Mouse (Mus musculus) bone marrow, adult 2 months (tissue): Measurements from ENCODE around the gene Gnb1. TPM values are rescaled to one million over a fixed set of nuclear protein-coding genes. Genes with fewer than 3 reads are reported as not detected.
"Not testable (repeated sequence)": the region's sequence is repeated elsewhere in the genome, so short reads cannot be mapped to it uniquely, and the experiment has no call there.

ENCODE experiments used
- H3K27ac ChIP-seq: fragments of 200-500 bp; 2 replicates; pipeline ENCODE4 v1.5.1; 2012; ENCODE audit warnings: low read depth, mild to moderate bottlenecking, control low read depth, inconsistent platforms, low read length; ENCODE audit not compliant: control insufficient read depth, poor library complexity, insufficient read depth
- H3K4me1 ChIP-seq: fragments of 200-500 bp; 2 replicates; pipeline ENCODE4 v1.6.1; 2011; ENCODE audit warnings: low read length; ENCODE audit not compliant: control insufficient read depth, insufficient read depth
- H3K4me3 ChIP-seq: fragments of 200-500 bp; replicated peaks from 2 replicates; pipeline ENCODE3; 2011; ENCODE audit warnings: mild to moderate bottlenecking, low read depth, low read length, control low read depth; ENCODE audit not compliant: control insufficient read depth
- CTCF ChIP-seq: fragments of 200-500 bp; IDR thresholded peaks from 2 replicates; pipeline ENCODE4 v1.5.1; 2011; ENCODE audit warnings: low read length, control low read depth; ENCODE audit not compliant: control insufficient read depth, insufficient read depth
- POLR2A ChIP-seq: fragments of 200-500 bp; IDR thresholded peaks from 2 replicates; pipeline ENCODE4 v1.6.1; 2011; ENCODE audit warnings: low read depth, mild to moderate bottlenecking, control low read depth, low read length, borderline replicate concordance; ENCODE audit not compliant: control insufficient read depth
- WGBS: fragments of 180-500 bp; shearing (Covaris S2); methylation state at CpG from one replicate; pipeline ENCODE4 v1.1.7; 2018; 5-methylcytosine and 5-hydroxymethylcytosine counted together
- polyA plus RNA-seq: library from polyadenylated mRNA; stranded (reverse); fragments of >200 nt; gene quantifications from 2 replicates; pipeline ENCODE4 v1.2.4, GENCODE M21; 2011; ENCODE audit warnings: low replicate concordance; ENCODE audit not compliant: missing spikeins, insufficient read depth, insufficient read length

Gnb1 gene
- polyA plus RNA-seq, 1 experiment: 115 TPM

GRCm38 (mm10) chr4:155563400-155564231, 72.5 kb downstream of the Gnb1 start:
- peak overlapping the region; percentile 94 for H3K27ac ChIP-seq
- TF ChIP-seq POLR2A: peak; percentile 43; the same call in 1 of the 2 replicates
- TF ChIP-seq CTCF: peak; percentile 60
- WGBS: under 1% methylated on average over 69 of the region's 69 CpGs
- H3K4me1 ChIP-seq: peaks cover 13% of the 10 kb centered on the region; the same call in 1 of the 2 replicates
- peak overlapping the region; percentile 69 for H3K4me3 ChIP-seq

- 12% methylated on average over 20 of the region's 20 CpGs for WGBS
- TF ChIP-seq CTCF: no peak
- no peak for TF ChIP-seq POLR2A
- Histone ChIP-seq H3K4me3 (peak overlapping the region; percentile 69), H3K4me1 (peaks cover 13% of the 10 kb centered on the region; the same call in 1 of the 2 replicates), H3K27ac (peak overlapping the region; percentile 94)
Measured at GRCm38 (mm10) chr4:155564315-155565069, 73.3 kb downstream of the Gnb1 start.

- WGBS: 85% methylated on average over 8 of the region's 8 CpGs
- peaks cover 3% of the 10 kb centered on the region; the same call in 1 of the 2 replicates for H3K4me1 ChIP-seq
Measured at GRCm38 (mm10) chr4:155566555-155566954, 75.4 kb downstream of the Gnb1 start.

GRCm38 (mm10) chr4:155568170-155568569, 77.0 kb downstream of the Gnb1 start:
- no peak for TF ChIP-seq CTCF
- no peak for TF ChIP-seq POLR2A
- WGBS: 1% methylated on average over 2 of the region's 2 CpGs
- H3K27ac ChIP-seq: no peak overlapping the region
- H3K4me3 ChIP-seq: no peak overlapping the region
- peaks cover 2% of the 10 kb centered on the region; the same call in 1 of the 2 replicates for H3K4me1 ChIP-seq

More at GRCm38 (mm10) chr4:155566555-155566954, 75.4 kb downstream of the Gnb1 start:
- no peak overlapping the region for H3K4me3 ChIP-seq
- TF ChIP-seq CTCF: no peak
- TF ChIP-seq POLR2A: no peak
- no peak overlapping the region for H3K27ac ChIP-seq

GRCm38 (mm10) chr4:155568632-155569370, 77.6 kb downstream of the Gnb1 start:
- no peak for TF ChIP-seq POLR2A
- no peak for TF ChIP-seq CTCF
- WGBS: 89% methylated on average over 7 of the region's 7 CpGs
- H3K4me3 ChIP-seq: no peak overlapping the region
- H3K4me1 ChIP-seq: peaks cover 2% of the 10 kb centered on the region; the same call in 1 of the 2 replicates
- no peak overlapping the region for H3K27ac ChIP-seq

GRCm38 (mm10) chr4:155569818-155570217, 78.7 kb downstream of the Gnb1 start:
- H3K4me3 ChIP-seq: no peak overlapping the region
- no peak overlapping the region for H3K27ac ChIP-seq
- TF ChIP-seq CTCF (no peak), POLR2A (no peak)
- WGBS: 91% methylated on average over 6 of the region's 6 CpGs
- no peaks in the 10 kb centered on the region; the same call in 1 of the 2 replicates for H3K4me1 ChIP-seq

DNA sequence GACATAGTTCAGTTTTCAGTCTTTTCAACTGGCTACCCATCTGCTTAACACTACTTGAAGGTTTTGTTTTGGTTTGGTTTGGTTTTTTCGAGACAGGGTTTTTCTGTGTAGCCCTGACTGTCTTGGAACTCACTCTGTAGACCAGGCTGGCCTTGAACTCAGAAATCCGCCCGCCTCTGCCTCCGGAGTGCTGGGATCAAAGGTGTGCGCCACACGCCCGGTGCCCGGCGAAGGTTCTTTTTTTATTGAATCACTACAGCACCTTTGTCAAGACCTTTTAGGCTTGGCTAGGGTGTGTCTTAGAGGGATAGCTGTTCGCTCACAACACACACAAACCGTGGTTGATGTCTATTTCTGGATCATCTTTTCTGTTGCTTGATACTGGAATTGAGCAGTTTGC, 79.2 kb downstream of the Gnb1 start:
- H3K27ac ChIP-seq, H3K4me1 ChIP-seq, H3K4me3 ChIP-seq: not testable (repeated sequence)
- WGBS: 88% methylated on average over 11 of the region's 11 CpGs

- Histone ChIP-seq H3K4me3 (no peak overlapping the region), H3K27ac (no peak overlapping the region), H3K4me1 (no peaks in the 10 kb centered on the region; the same call in 1 of the 2 replicates)
- WGBS: 60% methylated on average over 2 of the region's 2 CpGs
- TF ChIP-seq CTCF (no peak), POLR2A (no peak)
Measured at GRCm38 (mm10) chr4:155571442-155571841, 80.3 kb downstream of the Gnb1 start.
